Mouse (Mus musculus): Measurements from ENCODE around the gene Wfdc15a.

The Wfdc15a gene

GRCm38 (mm10) chr2:164180124-164180523, 19.8 kb downstream of the Wfdc15a start:
- in situ Hi-C loops (cut with MboI, MseI), result loop anchor here (10.0 kb wide), 1 partner anchor 75 kb away; no protein-coding TSS in a partner anchor

GRCm38 (mm10) chr2:164177831-164178230, 22.1 kb downstream of the Wfdc15a start:
- in situ Hi-C loops (cut with MboI, MseI), result no loop called here

- in situ Hi-C loops (cut with MboI, MseI), result no loop called here
Measured at GRCm38 (mm10) chr2:164175850-164176249, 24.1 kb downstream of the Wfdc15a start.

GRCm38 (mm10) chr2:164174649-164175395, 25.1 kb downstream of the Wfdc15a start:
- in situ Hi-C loops (cut with MboI, MseI), result no loop called here

GRCm38 (mm10) chr2:164173394-164173793, 26.5 kb downstream of the Wfdc15a start:
- in situ Hi-C loops (cut with MboI, MseI), result no loop called here

GRCm38 (mm10) chr2:164170902-164171301, 29.0 kb downstream of the Wfdc15a start, which contains the start of gene Kcns1:
Gene Kcns1 (minus strand): TSS chr2:164171113.
- in situ Hi-C loops (cut with MboI, MseI), result no loop called here

- in situ Hi-C loops (cut with MboI, MseI), result no loop called here
Measured at GRCm38 (mm10) chr2:164170326-164170725, 29.6 kb downstream of the Wfdc15a start.

- in situ Hi-C loops (cut with MboI, MseI), result no loop called here
Measured at GRCm38 (mm10) chr2:164168571-164168946, 31.4 kb downstream of the Wfdc15a start.

GRCm38 (mm10) chr2:164167752-164168570, 32.0 kb downstream of the Wfdc15a start:
- in situ Hi-C loops (cut with MboI, MseI), result no loop called here

- in situ Hi-C loops (cut with MboI, MseI), result no loop called here
Measured at GRCm38 (mm10) chr2:164164941-164165340, 35.0 kb downstream of the Wfdc15a start.

- in situ Hi-C loops (cut with MboI, MseI), result no loop called here
Measured at GRCm38 (mm10) chr2:164161515-164162055, 38.3 kb downstream of the Wfdc15a start.

GRCm38 (mm10) chr2:164158838-164159237, 41.1 kb downstream of the Wfdc15a start:
- in situ Hi-C loops (cut with MboI, MseI), result no loop called here

GRCm38 (mm10) chr2:164156158-164156557, 43.8 kb downstream of the Wfdc15a start:
- in situ Hi-C loops (cut with MboI, MseI), result no loop called here

GRCm38 (mm10) chr2:164154007-164154406, 45.9 kb downstream of the Wfdc15a start:
- in situ Hi-C loops (cut with MboI, MseI), result no loop called here

GRCm38 (mm10) chr2:164152341-164152740, 47.6 kb downstream of the Wfdc15a start:
- in situ Hi-C loops (cut with MboI, MseI), result no loop called here

GRCm38 (mm10) chr2:164150086-164150760, 49.7 kb downstream of the Wfdc15a start:
- in situ Hi-C loops (cut with MboI, MseI), result no loop called here
